Mouse (Mus musculus) neural tube, embryonic 13.5 days (tissue): ENCODE measurements around the gene Pnma1. TPM values are rescaled to one million over a fixed set of nuclear protein-coding genes. Genes with fewer than 3 reads are reported as not detected.

Source experiments
- ATAC-seq: fragments of 200-750 bp; cut with Nextera tagmentation; 2 replicates; pipeline ENCODE4 v1.8.0; 2017; ENCODE audit warnings: low read depth, mild to moderate bottlenecking, moderate TSS enrichment, moderate library complexity
- H3K27ac ChIP-seq: fragments of 300-500 bp; sonication (generic); replicated peaks from 2 replicates; pipeline ENCODE4 v1.5.1; 2015; ENCODE audit warnings: moderate library complexity, mild to moderate bottlenecking, inconsistent platforms
- H3K27me3 ChIP-seq: fragments of 300-500 bp; sonication (generic); 2 replicates; pipeline ENCODE4 v1.6.1; 2015; ENCODE audit warnings: mild to moderate bottlenecking, inconsistent platforms
- H3K36me3 ChIP-seq: fragments of 300-500 bp; sonication (generic); 2 replicates; pipeline ENCODE4 v1.6.1; 2015; ENCODE audit warnings: mild to moderate bottlenecking, inconsistent platforms
- H3K4me1 ChIP-seq: fragments of 300-500 bp; sonication (generic); replicated peaks from 2 replicates; pipeline ENCODE4 v1.6.1; 2015; ENCODE audit warnings: inconsistent platforms
- H3K4me2 ChIP-seq: fragments of 300-500 bp; sonication (generic); 2 replicates; pipeline ENCODE4 v1.6.1; 2015; ENCODE audit warnings: inconsistent platforms, mild to moderate bottlenecking, moderate library complexity
- H3K4me3 ChIP-seq: fragments of 300-500 bp; sonication (generic); 2 replicates; pipeline ENCODE4 v1.5.1; 2015; ENCODE audit warnings: mild to moderate bottlenecking, inconsistent platforms
- H3K9ac ChIP-seq: fragments of 300-500 bp; sonication (generic); 2 replicates; pipeline ENCODE4 v1.6.1; 2015; ENCODE audit warnings: moderate library complexity, mild to moderate bottlenecking, inconsistent platforms
- H3K9me3 ChIP-seq: fragments of 300-500 bp; sonication (generic); 2 replicates; pipeline ENCODE4 v1.6.1; 2016; ENCODE audit warnings: inconsistent platforms
- WGBS: fragments of 180-500 bp; shearing (Covaris S2); methylation state at CpG from one replicate; pipeline ENCODE4 v1.1.7; 2015; 5-methylcytosine and 5-hydroxymethylcytosine counted together
- polyA plus RNA-seq: library from polyadenylated mRNA; unstranded; fragments of >200 nt; fragmentation: Nextera tagmentation; extraction: Ambion mirVana; gene quantifications from 2 replicates; pipeline ENCODE4 v1.2.1, GENCODE M21; 2015

The Pnma1 gene
- polyA plus RNA-seq, 1 experiment from 2014 or later: 3.1 TPM

- H3K4me1 ChIP-seq: peaks cover 77% of the 10 kb centered on the region
- peak overlapping the region; percentile 41; the same call in 1 of the 2 replicates for H3K9ac ChIP-seq
- WGBS: 60% methylated on average over 14 of the region's 15 CpGs
- no peaks in the 10 kb centered on the region for H3K27me3 ChIP-seq
- no peak for ATAC-seq
- H3K9me3 ChIP-seq: no peaks in the 10 kb centered on the region
- no peaks in the 10 kb centered on the region for H3K36me3 ChIP-seq
- peak overlapping the region; percentile 29 for H3K27ac ChIP-seq
- no peak overlapping the region for H3K4me2 ChIP-seq
- H3K4me3 ChIP-seq: no peak overlapping the region
Measured at GRCm38 (mm10) chr12:84187752-84188601, 39.7 kb upstream of the Pnma1 start.

DNA sequence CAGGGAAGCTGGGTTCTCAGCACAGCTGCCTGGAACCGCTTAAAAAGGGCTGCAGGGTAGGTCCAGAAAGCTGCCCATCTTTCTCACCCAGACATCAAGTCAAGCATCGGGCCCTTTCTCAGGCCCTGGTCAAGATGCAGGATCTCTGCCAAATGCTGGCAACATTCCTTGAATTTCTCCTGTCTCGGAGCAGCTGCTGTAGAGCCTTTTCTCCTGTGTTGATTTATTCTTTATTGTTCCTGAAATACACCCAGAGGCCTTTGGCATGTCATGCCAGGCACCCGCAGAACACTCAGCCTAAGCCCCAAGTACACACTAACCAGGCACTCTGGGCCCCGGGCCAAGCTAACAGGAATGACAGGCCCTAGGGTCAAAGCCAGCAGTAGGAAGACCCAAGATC is 38.7 kb upstream of the Pnma1 start:
- Histone ChIP-seq H3K9ac (no peak overlapping the region), H3K4me1 (peaks cover 77% of the 10 kb centered on the region), H3K9me3 (no peaks in the 10 kb centered on the region), H3K4me2 (no peak overlapping the region), H3K27me3 (no peaks in the 10 kb centered on the region), H3K27ac (0 out of 2 replicates have a peak overlapping the region, but pooled peaks have one; percentile 29), H3K4me3 (no peak overlapping the region), H3K36me3 (no peaks in the 10 kb centered on the region)
- WGBS: 51% methylated on average over 5 of the region's 5 CpGs
- ATAC-seq: 0 out of 2 replicates have a peak, but pooled peaks have one; percentile 15

DNA sequence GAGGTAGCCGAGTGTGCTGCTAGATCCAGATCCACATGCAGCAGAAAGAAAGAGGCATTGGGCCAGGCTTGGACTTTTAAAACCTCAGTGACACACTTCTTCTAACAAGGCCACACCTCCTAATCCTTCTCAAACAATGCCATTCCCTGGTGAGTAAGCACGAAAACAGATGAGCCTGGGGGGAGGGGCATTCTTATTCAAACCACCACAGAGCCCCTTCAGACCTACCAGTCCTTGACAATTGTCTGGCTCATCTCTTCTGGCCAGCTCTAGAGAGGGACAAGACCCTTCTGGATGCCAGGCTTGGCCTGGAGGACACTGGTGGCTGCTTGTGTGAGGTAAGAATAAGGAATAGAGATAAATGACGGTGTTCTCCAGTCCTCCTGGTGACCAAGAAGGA is 38.2 kb upstream of the Pnma1 start:
- Histone ChIP-seq H3K9me3 (no peaks in the 10 kb centered on the region), H3K4me2 (no peak overlapping the region), H3K27me3 (no peaks in the 10 kb centered on the region), H3K27ac (peak overlapping the region; percentile 19; the same call in 1 of the 2 replicates), H3K4me3 (no peak overlapping the region), H3K9ac (no peak overlapping the region), H3K36me3 (no peaks in the 10 kb centered on the region), H3K4me1 (peaks cover 77% of the 10 kb centered on the region)
- WGBS: 72% methylated on average over 3 of the region's 3 CpGs
- ATAC-seq: 0 out of 2 replicates have a peak, but pooled peaks have one; percentile 1

- no peak for ATAC-seq
- peaks cover 77% of the 10 kb centered on the region for H3K4me1 ChIP-seq
- no peak overlapping the region for H3K9ac ChIP-seq
- no peak overlapping the region for H3K4me3 ChIP-seq
- no peaks in the 10 kb centered on the region for H3K9me3 ChIP-seq
- H3K36me3 ChIP-seq: no peaks in the 10 kb centered on the region
- 80% methylated on average over 6 of the region's 6 CpGs for WGBS
- H3K27ac ChIP-seq: 0 out of 2 replicates have a peak overlapping the region, but pooled peaks have one; percentile 4
- H3K27me3 ChIP-seq: no peaks in the 10 kb centered on the region
- no peak overlapping the region for H3K4me2 ChIP-seq
Measured at GRCm38 (mm10) chr12:84185547-84185946, 37.3 kb upstream of the Pnma1 start.

- Histone ChIP-seq H3K4me2 (no peak overlapping the region), H3K4me1 (peaks cover 77% of the 10 kb centered on the region), H3K36me3 (no peaks in the 10 kb centered on the region), H3K4me3 (no peak overlapping the region), H3K27ac (no peak overlapping the region), H3K9me3 (no peaks in the 10 kb centered on the region), H3K9ac (no peak overlapping the region), H3K27me3 (no peaks in the 10 kb centered on the region)
- WGBS: 89% methylated on average over 5 of the region's 5 CpGs
- ATAC-seq: no peak
Measured at GRCm38 (mm10) chr12:84184979-84185378, 36.7 kb upstream of the Pnma1 start.

DNA sequence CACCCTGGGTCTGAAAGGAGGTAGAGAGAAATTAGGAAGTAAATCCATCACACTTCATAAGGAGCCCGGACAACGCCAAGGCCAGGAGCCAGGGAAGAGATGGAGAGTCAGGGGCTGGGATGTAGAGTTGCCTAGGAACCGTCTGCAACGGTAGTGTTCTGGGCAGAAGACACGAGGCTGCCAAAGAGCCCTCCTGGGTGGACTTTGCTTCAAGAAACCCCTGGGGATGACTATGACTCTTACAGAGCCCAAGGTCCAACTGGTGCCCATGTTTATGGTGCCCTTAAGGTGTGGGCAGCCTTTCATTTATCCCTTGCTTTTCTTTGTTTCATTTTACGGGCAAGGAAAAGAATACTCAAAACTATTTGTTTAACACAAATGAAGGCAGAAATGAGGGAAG is 33.7 kb upstream of the Pnma1 start:
- 0 out of 2 replicates have a peak overlapping the region, but pooled peaks have one; percentile 31 for H3K9ac ChIP-seq
- H3K27me3 ChIP-seq: no peaks in the 10 kb centered on the region
- H3K9me3 ChIP-seq: no peaks in the 10 kb centered on the region
- peak overlapping the region; percentile 34 for H3K4me2 ChIP-seq
- no peaks in the 10 kb centered on the region for H3K36me3 ChIP-seq
- H3K27ac ChIP-seq: peak overlapping the region; percentile 86
- ATAC-seq: peak; percentile 45; the same call in 1 of the 2 replicates
- peaks cover 74% of the 10 kb centered on the region for H3K4me1 ChIP-seq
- no peak overlapping the region for H3K4me3 ChIP-seq
- 33% methylated on average over 6 of the region's 6 CpGs for WGBS

GRCm38 (mm10) chr12:84180701-84181435 is 32.6 kb upstream of the Pnma1 start:
- H3K4me3 ChIP-seq: no peak overlapping the region

GRCm38 (mm10) chr12:84180090-84180489 is 31.8 kb upstream of the Pnma1 start:
- ATAC-seq: no peak
- WGBS: 67% methylated on average over 3 of the region's 3 CpGs
- H3K4me2 ChIP-seq: no peak overlapping the region
- H3K36me3 ChIP-seq: no peaks in the 10 kb centered on the region
- peaks cover 82% of the 10 kb centered on the region for H3K4me1 ChIP-seq
- no peaks in the 10 kb centered on the region for H3K9me3 ChIP-seq
- no peaks in the 10 kb centered on the region for H3K27me3 ChIP-seq
- H3K9ac ChIP-seq: 0 out of 2 replicates have a peak overlapping the region, but pooled peaks have one; percentile 43
- peak overlapping the region; percentile 86 for H3K27ac ChIP-seq
- no peak overlapping the region for H3K4me3 ChIP-seq

More at GRCm38 (mm10) chr12:84180701-84181435, 32.6 kb upstream of the Pnma1 start:
- no peaks in the 10 kb centered on the region for H3K27me3 ChIP-seq
- 0 out of 2 replicates have a peak overlapping the region, but pooled peaks have one; percentile 31 for H3K9ac ChIP-seq
- ATAC-seq: peak; percentile 88
- H3K27ac ChIP-seq: peak overlapping the region; percentile 86
- H3K36me3 ChIP-seq: no peaks in the 10 kb centered on the region
- WGBS: 43% methylated on average over 8 of the region's 8 CpGs
- H3K9me3 ChIP-seq: no peaks in the 10 kb centered on the region
- peak overlapping the region; percentile 34 for H3K4me2 ChIP-seq
- H3K4me1 ChIP-seq: peaks cover 82% of the 10 kb centered on the region

- H3K27ac ChIP-seq: no peak overlapping the region
- WGBS: 72% methylated on average over 10 of the region's 10 CpGs
- no peak overlapping the region for H3K4me3 ChIP-seq
- H3K9me3 ChIP-seq: no peaks in the 10 kb centered on the region
- no peak overlapping the region for H3K9ac ChIP-seq
- no peaks in the 10 kb centered on the region for H3K27me3 ChIP-seq
- peaks cover under 1% of the 10 kb centered on the region; the same call in 1 of the 2 replicates for H3K36me3 ChIP-seq
- peaks cover 80% of the 10 kb centered on the region for H3K4me1 ChIP-seq
- H3K4me2 ChIP-seq: no peak overlapping the region
- no peak for ATAC-seq
Measured at GRCm38 (mm10) chr12:84178652-84179445, 30.6 kb upstream of the Pnma1 start.

DNA sequence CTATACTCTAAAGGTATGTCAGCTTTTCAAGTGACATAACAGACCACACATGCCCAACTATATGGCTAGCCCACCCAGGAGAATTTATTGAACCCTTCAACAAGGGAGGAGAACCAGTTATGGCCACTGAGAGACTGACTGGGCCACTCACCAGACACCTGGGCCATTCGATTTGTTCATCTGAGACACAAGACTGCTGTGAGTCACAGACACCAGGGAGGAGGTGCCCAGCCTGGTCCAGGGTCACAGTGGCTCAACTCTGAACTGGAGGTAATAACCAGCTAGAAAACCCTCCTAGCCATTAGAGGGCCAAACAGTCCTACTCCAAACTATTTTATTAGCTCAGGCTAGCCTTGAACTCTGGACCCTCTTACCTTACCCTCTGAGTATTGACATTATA is 29.8 kb upstream of the Pnma1 start:
- WGBS: 30% methylated on average over 1 of the region's 1 CpGs

More for the DNA sequence above, 29.8 kb upstream of the Pnma1 start:
- H3K4me1 ChIP-seq: peaks cover 80% of the 10 kb centered on the region
- no peak overlapping the region for H3K4me2 ChIP-seq
- H3K27me3 ChIP-seq: no peaks in the 10 kb centered on the region
- peaks cover 9% of the 10 kb centered on the region for H3K36me3 ChIP-seq
- H3K9me3 ChIP-seq: no peaks in the 10 kb centered on the region
- no peak overlapping the region for H3K4me3 ChIP-seq
- no peak overlapping the region for H3K9ac ChIP-seq
- peak overlapping the region; percentile 96; the same call in 1 of the 2 replicates for H3K27ac ChIP-seq
- no peak for ATAC-seq
